Mouse (Mus musculus) hematopoietic stem cell, adult 5-6 weeks (primary cell): ENCODE results near the gene Snx20. TPM values are rescaled to one million over a fixed set of nuclear protein-coding genes. Genes with fewer than 3 reads are reported as not detected.

ENCODE experiments used
- ATAC-seq, 2 experiments: fragments of 125-278 bp in 1 of 2; replicated peaks in 1 of 2; 2 replicates each; pipeline ENCODE4 v1.8.0; 2016 to 2017; ENCODE audit warnings: inconsistent platforms in 2 of 2, mild to moderate bottlenecking in 2 of 2, moderate number of reproducible peaks in 2 of 2, low read depth in 1 of 2, moderate TSS enrichment in 1 of 2; ENCODE audit not compliant: low FRiP score in 2 of 2, poor library complexity in 2 of 2, severe bottlenecking in 2 of 2, insufficient read depth in 1 of 2, low TSS enrichment in 1 of 2
- total RNA-seq: library from RNA; stranded (forward); fragments of 172-1452, 232-1000 nt; gene quantifications from 2 replicates; pipeline ENCODE4 v1.2.3, GENCODE M21; 2017

The Snx20 gene
- total RNA-seq, 1 experiment from 2014 or later = 12.2 TPM

- ATAC-seq = no peak
Observed at GRCm38 (mm10) chr8:88620931-88621330, 15.0 kb downstream of the Snx20 start.

GRCm38 (mm10) chr8:88619513-88619912 is 16.4 kb downstream of the Snx20 start:
- ATAC-seq = no peak

GRCm38 (mm10) chr8:88618612-88619011 is 17.3 kb downstream of the Snx20 start:
- ATAC-seq = peak; percentile 5 to 18; a peak in 1 of 4 replicates

GRCm38 (mm10) chr8:88614981-88615380 is 20.9 kb downstream of the Snx20 start:
- ATAC-seq = no peak

- no peak for ATAC-seq
Observed at GRCm38 (mm10) chr8:88610271-88610670, 25.7 kb downstream of the Snx20 start.

- ATAC-seq = no peak
Observed at GRCm38 (mm10) chr8:88609036-88609435, 26.9 kb downstream of the Snx20 start.

GRCm38 (mm10) chr8:88605361-88606040 is 30.4 kb downstream of the Snx20 start:
- peak; percentile 58 to 61 for ATAC-seq

GRCm38 (mm10) chr8:88604065-88605038 is 31.6 kb downstream of the Snx20 start:
- peak in 1 of 2 experiments; percentile 48; a peak in 1 of 4 replicates for ATAC-seq

- no peak for ATAC-seq
Observed at GRCm38 (mm10) chr8:88603446-88603989, 32.4 kb downstream of the Snx20 start.

- ATAC-seq = no peak
Observed at GRCm38 (mm10) chr8:88599491-88599890, 36.4 kb downstream of the Snx20 start.

- no peak for ATAC-seq
Observed at GRCm38 (mm10) chr8:88598578-88598977, 37.4 kb downstream of the Snx20 start.

- no peak for ATAC-seq
Observed at GRCm38 (mm10) chr8:88596042-88596441, 39.9 kb downstream of the Snx20 start.

- ATAC-seq = no peak
Observed at GRCm38 (mm10) chr8:88593947-88594346, 42.0 kb downstream of the Snx20 start.

- ATAC-seq = no peak
Observed at GRCm38 (mm10) chr8:88590226-88590625, 45.7 kb downstream of the Snx20 start.

- no peak for ATAC-seq
Observed at GRCm38 (mm10) chr8:88588205-88588889, 47.6 kb downstream of the Snx20 start.

- ATAC-seq = no peak
Observed at GRCm38 (mm10) chr8:88583863-88584262, 52.1 kb downstream of the Snx20 start.

- peak; percentile 80 to 81 for ATAC-seq
Observed at GRCm38 (mm10) chr8:88580785-88581184, 55.1 kb downstream of the Snx20 start.
